Mouse (Mus musculus) cortical plate, adult 2 months (tissue): ENCODE data around the gene Sh3bp4.

Experiments
- CTCF ChIP-seq: fragments of 200-500 bp; IDR thresholded peaks from 2 replicates; pipeline ENCODE4 v1.5.1; 2011; ENCODE audit warnings: mild to moderate bottlenecking, control low read depth, low read length; ENCODE audit not compliant: insufficient read depth; ENCODE audit errors: extremely low read depth
- POLR2A ChIP-seq: fragments of 200-500 bp; IDR thresholded peaks from 2 replicates; pipeline ENCODE4 v1.6.1; 2011; ENCODE audit warnings: mild to moderate bottlenecking, low read length, control low read depth; ENCODE audit not compliant: insufficient read depth; ENCODE audit errors: extremely low read depth

DNA sequence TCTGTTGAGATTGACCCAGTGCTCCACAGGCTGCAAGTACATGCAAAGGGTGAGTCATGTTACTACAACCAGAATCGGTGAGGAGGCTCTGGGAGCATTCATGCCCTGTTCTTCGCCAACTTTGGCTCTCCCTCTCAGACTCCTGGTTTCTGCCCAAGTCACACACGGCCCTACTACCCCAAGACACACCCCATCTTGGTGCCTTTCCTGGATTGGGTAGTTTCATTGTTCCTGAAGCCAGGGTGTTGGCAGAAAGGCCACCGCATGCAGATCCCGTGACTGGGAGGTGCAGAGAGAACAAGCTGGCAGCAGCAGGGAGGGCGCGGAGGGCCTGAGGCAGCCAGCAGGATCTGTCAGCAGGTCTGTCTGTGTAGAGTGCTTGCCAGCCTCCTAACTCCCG, 61.5 kb downstream of the Sh3bp4 start:
- TF ChIP-seq POLR2A (no peak), CTCF (no peak)
